In the genomic region with DNA sequence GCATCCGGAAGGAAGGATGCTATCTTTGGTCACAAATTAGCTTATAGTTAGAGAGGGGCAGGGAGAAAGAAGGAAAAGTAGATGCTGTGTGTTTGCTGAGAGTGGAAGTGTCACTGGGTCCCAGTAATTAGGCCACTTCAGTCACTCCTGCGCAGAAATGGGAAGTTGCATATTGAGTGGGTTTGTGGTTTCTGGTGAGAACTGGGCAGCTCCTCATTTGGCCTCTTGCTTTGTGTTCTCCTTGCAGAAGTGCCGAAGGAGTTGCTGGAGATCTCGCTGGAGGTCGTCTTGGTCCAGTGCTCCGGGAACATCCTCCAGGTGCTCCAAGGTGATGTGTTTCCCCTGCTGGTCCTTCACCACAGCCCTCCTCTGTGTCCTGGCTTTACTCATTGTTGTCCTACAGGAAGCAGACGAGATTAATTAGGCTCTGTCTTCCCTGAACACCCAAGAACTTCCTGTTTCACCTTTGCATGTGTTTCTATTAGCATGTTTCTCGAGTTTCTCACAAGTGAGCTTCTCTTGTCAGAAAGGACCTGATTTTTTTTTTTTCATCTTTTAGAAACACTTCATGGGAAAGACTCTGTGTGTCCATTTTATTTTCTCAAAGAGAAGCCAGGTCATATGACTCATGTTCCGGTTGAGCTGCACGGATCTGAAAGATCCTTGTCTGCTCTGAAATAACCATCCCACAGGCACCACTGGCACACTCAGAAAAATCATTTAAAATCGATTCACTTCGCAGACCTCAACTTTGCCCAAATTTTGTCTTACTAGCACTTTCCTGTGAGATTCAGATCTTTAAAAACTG, we compare ENCODE assay signal across 20 mouse cellular contexts.
A peak's percentile ranks its signal among the peaks of the same experiment; 100 is the strongest.
DNase-seq lines count a peak whose midpoint lies in the region; ATAC-seq and TF ChIP-seq lines count a peak whose summit lies in the region.
"Had no signal": no experiment of that assay in that cellular context is flagged by ENCODE, and none has a peak within 500 bp of the region (broad histone marks: within the 10 kb centered on the region; RNA-seq: fewer than 3 reads in every experiment).

No protein-coding gene starts in this region.

- ATAC-seq in liver, postnatal 0 days = no peak
- ATAC-seq in common myeloid progenitor, adult 5-6 weeks (replicated peaks; ENCODE audit: low read depth, poor library complexity, severe bottlenecking) = peak; percentile 96
- 0 out of 2 replicates have a peak, but pooled peaks have one; percentile 41 for ATAC-seq in neutrophil, adult 5-6 weeks (ENCODE audit: extremely low read depth, insufficient number of reproducible peaks, low FRiP score, poor library complexity, severe bottlenecking)
- no peak for ATAC-seq in forebrain, embryonic 15.5 days (replicated peaks)
- ATAC-seq: forebrain, embryonic 13.5 days; intestine, embryonic 16.5 days; lung, postnatal 0 days had no signal

- DNase-seq in liver, postnatal 0 days = no peak
- DNase-seq in liver (no peak), NIH3T3 (ENCODE audit: low read depth) (peak; percentile 39)
- no peak for DNase-seq in thymus, postnatal 10 days (ENCODE audit: low spot score in 2 of 2)
- DNase-seq: adrenal gland, postnatal 10 days; cerebellum, postnatal 14 days; heart, postnatal 14 days; retina, postnatal 1 day; thymus, postnatal 14 days had no signal

- no peaks in the 10 kb centered on the region for H3K9me3 ChIP-seq in liver, postnatal 0 days (ENCODE audit: low read length)
- H3K9me3 ChIP-seq in forebrain, embryonic 15.5 days = no peaks in the 10 kb centered on the region
- H3K9me3 ChIP-seq: forebrain, embryonic 13.5 days; G1E; hindbrain, embryonic 15.5 days; limb, embryonic 15.5 days; midbrain, embryonic 10.5 days had no signal

- no peak overlapping the region for H3K27ac ChIP-seq in liver, postnatal 0 days (ENCODE audit: low read depth)
- no peak overlapping the region for H3K27ac ChIP-seq in forebrain, embryonic 15.5 days (replicated peaks)
- H3K27ac ChIP-seq: forebrain, embryonic 13.5 days; hindbrain, embryonic 15.5 days; limb, embryonic 15.5 days; midbrain, embryonic 10.5 days had no signal

- TF ChIP-seq CTCF in liver, postnatal 0 days (IDR thresholded peaks at IDR 0.05; ENCODE audit: low read depth) = no peak

- no peaks in the 10 kb centered on the region for H3K27me3 ChIP-seq in liver, postnatal 0 days (ENCODE audit: insufficient read depth, low read length)
- H3K27me3 ChIP-seq in forebrain, embryonic 15.5 days = no peaks in the 10 kb centered on the region
- H3K27me3 ChIP-seq: forebrain, embryonic 13.5 days; hindbrain, embryonic 15.5 days; limb, embryonic 15.5 days had no signal

- H3K36me3 ChIP-seq in liver, postnatal 0 days (replicated peaks; ENCODE audit: insufficient read depth, low read length) = no peaks in the 10 kb centered on the region; the same call in 1 of the 2 replicates
- H3K36me3 ChIP-seq in forebrain, embryonic 15.5 days = peaks cover 36% of the 10 kb centered on the region

- no peak overlapping the region for H3K4me3 ChIP-seq in liver, postnatal 0 days (ENCODE audit: low read depth, low read length)
- H3K4me3 ChIP-seq in forebrain, embryonic 15.5 days = no peak overlapping the region
- H3K4me3 ChIP-seq: forebrain, embryonic 13.5 days; hindbrain, embryonic 15.5 days; limb, embryonic 15.5 days; midbrain, embryonic 10.5 days had no signal

- H3K9ac ChIP-seq in liver, postnatal 0 days (replicated peaks) = no peak overlapping the region
- no peak overlapping the region for H3K9ac ChIP-seq in forebrain, embryonic 15.5 days (replicated peaks)
- H3K9ac ChIP-seq: forebrain, embryonic 13.5 days; hindbrain, embryonic 15.5 days; limb, embryonic 15.5 days had no signal

- no peak for TF ChIP-seq EP300 in liver, postnatal 0 days (IDR thresholded peaks at IDR 0.05; ENCODE audit: low read depth)

- H3K4me2 ChIP-seq in liver, postnatal 0 days (ENCODE audit: low read depth, low read length) = peak overlapping the region; percentile 50
- no peak overlapping the region for H3K4me2 ChIP-seq in forebrain, embryonic 15.5 days (replicated peaks)
- H3K4me2 ChIP-seq: forebrain, embryonic 13.5 days; heart, embryonic 11.5 days; hindbrain, embryonic 15.5 days; limb, embryonic 15.5 days had no signal

- H3K4me1 ChIP-seq in liver, postnatal 0 days (ENCODE audit: insufficient read depth) = no peaks in the 10 kb centered on the region
- H3K4me1 ChIP-seq in forebrain, embryonic 15.5 days = no peaks in the 10 kb centered on the region
- H3K4me1 ChIP-seq: forebrain, embryonic 13.5 days; hindbrain, embryonic 15.5 days; limb, embryonic 15.5 days; midbrain, embryonic 10.5 days had no signal

- 39% methylated on average over 12 of the region's 12 CpGs for WGBS in liver, postnatal 0 days (ENCODE audit: insufficient replicate concordance)
- 88% methylated on average over 12 of the region's 12 CpGs for WGBS in forebrain, embryonic 15.5 days

Comparison
In these comparisons a context has a peak if more than half of its experiments do, and no peak if none do; other contexts are left out.
1. ATAC-seq: peak in common myeloid progenitor, adult 5-6 weeks (single experiment) and neutrophil, adult 5-6 weeks (single experiment); none in liver, postnatal 0 days (single experiment) and forebrain, embryonic 15.5 days (single experiment).